In the genomic region with DNA sequence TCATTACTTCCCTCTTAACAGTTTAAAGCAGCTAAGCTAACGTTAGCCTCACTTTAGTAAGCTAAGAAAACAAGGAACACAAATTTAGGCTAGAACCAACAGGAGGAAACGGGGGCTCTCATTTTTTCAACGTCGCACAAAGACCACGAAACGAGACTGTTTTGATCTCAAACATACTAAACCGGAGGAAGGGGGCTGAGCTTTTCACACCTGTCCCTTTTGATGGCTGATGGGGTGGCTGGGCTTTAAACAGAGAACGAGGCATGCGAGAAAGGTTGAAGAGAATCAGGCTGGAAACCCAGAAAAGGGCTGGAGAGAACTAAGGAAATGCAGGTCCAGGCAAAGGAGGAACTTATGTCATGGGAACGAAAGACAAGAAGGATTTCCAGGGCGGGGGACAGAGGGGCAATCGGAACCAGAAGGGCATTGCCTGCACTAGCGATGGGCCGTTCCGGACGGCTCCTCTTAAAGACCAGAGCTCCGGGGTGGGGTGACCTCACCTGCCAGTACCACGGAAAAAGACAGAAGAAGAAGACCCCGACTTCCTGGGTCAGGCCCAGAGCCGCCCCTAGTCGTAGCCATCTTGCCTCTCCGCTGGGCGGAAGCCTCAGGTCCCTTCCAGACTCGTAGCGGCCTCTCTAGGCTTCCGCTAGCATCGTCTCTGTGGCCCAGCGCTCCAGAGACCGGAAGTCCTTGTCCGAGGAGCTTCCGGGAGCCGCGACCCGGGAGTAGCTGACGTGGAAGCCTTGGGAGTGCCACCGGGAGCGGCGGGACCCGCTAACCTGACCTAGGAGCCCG, we compare ENCODE assay signal across 8 mouse cellular contexts. TPM values are rescaled to one million over a fixed set of nuclear protein-coding genes. Genes with fewer than 3 reads are reported as not detected.
DNase-seq lines count a peak whose midpoint lies in the region; ATAC-seq lines count a peak whose summit lies in the region.

A gene (plus strand): TSS at position 429 of the 798 bp plus-strand sequence.
A gene (minus strand): TSS at position 695 of the 798 bp plus-strand sequence.

- peak within 1 kb of the TSS; percentile 89 for H3K9ac ChIP-seq in lung, embryonic 16.5 days (ENCODE audit: low read length)

- peaks cover 12% of the 10 kb centered on the region for H3K36me3 ChIP-seq in lung, embryonic 16.5 days (ENCODE audit: control insufficient read depth, insufficient read depth, low read length)

- under 1% methylated on average over 40 of the region's 40 CpGs for WGBS in lung, embryonic 16.5 days

- H3K27me3 ChIP-seq in lung, embryonic 16.5 days (ENCODE audit: control insufficient read depth, insufficient read depth, low read depth, low read length) = no peaks in the 10 kb centered on the region

- H3K27ac ChIP-seq in lung, embryonic 16.5 days (ENCODE audit: low read length) = peak within 1 kb of the TSS; percentile 76

- DNase-seq in MEL-GATA-1-ER (ENCODE audit: extremely low read depth, low read depth) = peak; percentile 87
- DNase-seq in cerebellum, adult 8-10 months = peak; percentile 91
- DNase-seq in forelimb bud, embryonic 11.5 days (ENCODE audit: low read depth, low spot score) = peak; percentile 93
- peak; percentile 85 for DNase-seq in layer of hippocampus, adult 9-10 months (ENCODE audit: low spot score)
- DNase-seq in ovary, postnatal 10 days (ENCODE audit: low spot score) = peak; percentile 82
- peak; percentile 81 to 86 for DNase-seq in thymus, postnatal 10 days (ENCODE audit: low spot score in 2 of 2)

- peak within 1 kb of the TSS; percentile 95 for H3K4me3 ChIP-seq in lung, embryonic 16.5 days (ENCODE audit: low read length)

- H3K4me2 ChIP-seq in lung, embryonic 16.5 days (ENCODE audit: low read depth, low read length) = peak within 1 kb of the TSS; percentile 74

- peak; percentile 97 to 99 for ATAC-seq in hematopoietic stem cell, adult 5-6 weeks (replicated peaks in 1 of 2; ENCODE audit: insufficient read depth in 1 of 2, low FRiP score in 2 of 2, low TSS enrichment in 1 of 2, low read depth in 1 of 2, poor library complexity in 2 of 2, severe bottlenecking in 2 of 2)
- peak; percentile 99 for ATAC-seq in lung, embryonic 16.5 days (ENCODE audit: low read depth)

- peaks cover 19% of the 10 kb centered on the region for H3K4me1 ChIP-seq in lung, embryonic 16.5 days (replicated peaks; ENCODE audit: control insufficient read depth, insufficient read depth, low read length)

- no peaks in the 10 kb centered on the region for H3K9me3 ChIP-seq in lung, embryonic 16.5 days (ENCODE audit: control insufficient read depth, low read length)

RNA-seq across cellular contexts. Expression of the first gene that starts in this region (rescaled TPM):
- total RNA-seq in hematopoietic stem cell, adult 5-6 weeks (2017) = 126 and 139 TPM in 2 replicates
- polyA plus RNA-seq in lung, embryonic 16.5 days (2015; fragmentation: Nextera tagmentation; extraction: Ambion mirVana) = 242 and 253 TPM in 2 replicates

RNA-seq across cellular contexts. Expression of the second gene that starts in this region (rescaled TPM):
- total RNA-seq in hematopoietic stem cell, adult 5-6 weeks (2017) = 24.0 and 25.1 TPM in 2 replicates
- 146 TPM in 2 replicates for polyA plus RNA-seq in lung, embryonic 16.5 days (2015; fragmentation: Nextera tagmentation; extraction: Ambion mirVana)

Comparison
In these comparisons a context has a peak if more than half of its experiments do, and no peak if none do; other contexts are left out.
1. Peak in every context shown above with its lines: DNase-seq, ATAC-seq, H3K4me3 ChIP-seq and H3K27ac ChIP-seq.